Mouse (Mus musculus) brain, embryonic 14.5 days (tissue): ENCODE data around the gene Hhipl2.

ENCODE experiments used
- CTCF ChIP-seq: fragments of 200-500 bp; IDR thresholded peaks from 2 replicates; pipeline ENCODE4 v1.5.1; 2012; ENCODE audit warnings: inconsistent platforms, mild to moderate bottlenecking, moderate library complexity, borderline replicate concordance; ENCODE audit not compliant: insufficient read depth, insufficient read length; ENCODE audit errors: extremely low read depth
- POLR2A ChIP-seq: fragments of 200-500 bp; IDR thresholded peaks from 2 replicates; pipeline ENCODE4 v1.6.1; 2012; ENCODE audit warnings: mild to moderate bottlenecking, inconsistent platforms, borderline replicate concordance; ENCODE audit not compliant: poor library complexity, insufficient read depth, insufficient read length, severe bottlenecking; ENCODE audit errors: extremely low read depth

- no peak; the same call in 1 of the 2 replicates for TF ChIP-seq CTCF
- TF ChIP-seq POLR2A, result no peak
These were observed 6.1 kb downstream of the Hhipl2 start for GRCm38 (mm10) chr1:183424100-183424499.
